ENCODE assay signal across 8 mouse cellular contexts in the genomic region with DNA sequence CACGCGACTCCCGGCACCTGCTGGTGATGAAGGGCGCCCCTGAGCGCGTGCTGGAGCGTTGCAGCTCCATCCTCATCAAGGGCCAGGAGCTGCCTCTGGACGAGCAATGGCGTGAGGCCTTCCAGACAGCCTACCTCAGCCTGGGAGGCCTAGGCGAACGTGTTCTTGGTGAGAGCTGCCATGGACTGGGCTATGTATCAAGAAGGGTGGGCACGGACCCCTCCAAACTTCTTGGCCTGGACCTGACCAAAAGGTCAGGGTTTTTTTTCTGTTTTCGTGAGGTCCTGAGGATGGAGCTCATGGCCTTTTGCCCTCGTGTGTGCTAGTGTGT. TPM values are rescaled to one million over a fixed set of nuclear protein-coding genes. Genes with fewer than 3 reads are reported as not detected.
DNase-seq lines count a peak whose midpoint lies in the region; ATAC-seq and TF ChIP-seq lines count a peak whose summit lies in the region.

No protein-coding gene starts in this region.

- peaks cover 20% of the 10 kb centered on the region; the same call in 1 of the 2 replicates for H3K27me3 ChIP-seq in lung, embryonic 14.5 days (ENCODE audit: insufficient read depth, low read length)
- H3K27me3 ChIP-seq in forebrain, embryonic 10.5 days (ENCODE audit: poor library complexity, severe bottlenecking): peaks cover 49% of the 10 kb centered on the region
- peaks cover 14% of the 10 kb centered on the region for H3K27me3 ChIP-seq in limb, embryonic 11.5 days (ENCODE audit: control insufficient read depth, insufficient read depth, low read length)
- H3K27me3 ChIP-seq in neural tube, embryonic 15.5 days (replicated peaks): peaks cover 43% of the 10 kb centered on the region

- H3K4me3 ChIP-seq in lung, embryonic 14.5 days (ENCODE audit: low read depth, low read length): peak overlapping the region; percentile 30
- peak overlapping the region; percentile 54 for H3K4me3 ChIP-seq in forebrain, embryonic 10.5 days
- H3K4me3 ChIP-seq in limb, embryonic 11.5 days (ENCODE audit: low read depth, low read length): peak overlapping the region; percentile 21; the same call in 1 of the 2 replicates
- peak overlapping the region; percentile 40 for H3K4me3 ChIP-seq in neural tube, embryonic 15.5 days (replicated peaks)

- H3K27ac ChIP-seq in lung, embryonic 14.5 days (ENCODE audit: low read depth): no peak overlapping the region
- peak overlapping the region; percentile 62; the same call in 1 of the 2 replicates for H3K27ac ChIP-seq in forebrain, embryonic 10.5 days
- H3K27ac ChIP-seq in limb, embryonic 11.5 days (replicated peaks; ENCODE audit: low read depth, low read length): no peak overlapping the region
- no peak overlapping the region for H3K27ac ChIP-seq in neural tube, embryonic 15.5 days (replicated peaks)

- no peak for ATAC-seq in lung, embryonic 14.5 days (ENCODE audit: insufficient read depth)
- ATAC-seq in limb, embryonic 11.5 days (ENCODE audit: insufficient number of reproducible peaks, low FRiP score, low TSS enrichment, low read depth): 0 out of 2 replicates have a peak, but pooled peaks have one; percentile 7
- ATAC-seq in neural tube, embryonic 15.5 days (ENCODE audit: low FRiP score): peak; percentile 67; the same call in 1 of the 2 replicates
- no peak for ATAC-seq in CD4-positive, CD25-positive, alpha-beta regulatory T cell, adult 4 months

- TF ChIP-seq CTCF in lung, embryonic 14.5 days (IDR thresholded peaks at IDR 0.05; ENCODE audit: low read depth): no peak

- H3K9me3 ChIP-seq in lung, embryonic 14.5 days (ENCODE audit: low read depth, low read length): no peaks in the 10 kb centered on the region
- no peaks in the 10 kb centered on the region for H3K9me3 ChIP-seq in forebrain, embryonic 10.5 days
- no peaks in the 10 kb centered on the region for H3K9me3 ChIP-seq in limb, embryonic 11.5 days (ENCODE audit: control insufficient read depth, low read length)
- H3K9me3 ChIP-seq in neural tube, embryonic 15.5 days (replicated peaks): no peaks in the 10 kb centered on the region

- H3K36me3 ChIP-seq in lung, embryonic 14.5 days (ENCODE audit: insufficient read depth): no peaks in the 10 kb centered on the region
- no peaks in the 10 kb centered on the region for H3K36me3 ChIP-seq in forebrain, embryonic 10.5 days (replicated peaks)
- no peaks in the 10 kb centered on the region for H3K36me3 ChIP-seq in limb, embryonic 11.5 days (ENCODE audit: control insufficient read depth, insufficient read depth, low read length)
- H3K36me3 ChIP-seq in neural tube, embryonic 15.5 days: no peaks in the 10 kb centered on the region

- no peak for DNase-seq in lung, embryonic 14.5 days
- DNase-seq in lung, adult 18-20 months: no peak
- no peak for DNase-seq in forebrain, embryonic 10.5 days (ENCODE audit: extremely low spot score, low spot score)
- DNase-seq in limb, embryonic 11.5 days (ENCODE audit: low spot score): no peak
- no peak for DNase-seq in embryo, embryonic 11 days
- DNase-seq in urinary bladder, postnatal 10 days (ENCODE audit: low spot score): no peak

- peaks cover 4% of the 10 kb centered on the region; the same call in 1 of the 2 replicates for H3K4me1 ChIP-seq in lung, embryonic 14.5 days (ENCODE audit: insufficient read depth)
- H3K4me1 ChIP-seq in forebrain, embryonic 10.5 days: peaks cover 14% of the 10 kb centered on the region
- no peaks in the 10 kb centered on the region for H3K4me1 ChIP-seq in limb, embryonic 11.5 days (ENCODE audit: control insufficient read depth, insufficient read depth, low read length)
- peaks cover 12% of the 10 kb centered on the region for H3K4me1 ChIP-seq in neural tube, embryonic 15.5 days

- no peak overlapping the region for H3K9ac ChIP-seq in lung, embryonic 14.5 days
- no peak overlapping the region for H3K9ac ChIP-seq in limb, embryonic 11.5 days (ENCODE audit: low read length)
- H3K9ac ChIP-seq in neural tube, embryonic 15.5 days (replicated peaks): peak overlapping the region; percentile 40

- peak overlapping the region; percentile 62 for H3K4me2 ChIP-seq in lung, embryonic 14.5 days
- H3K4me2 ChIP-seq in limb, embryonic 11.5 days (ENCODE audit: low read depth, severe bottlenecking): peak overlapping the region; percentile 52
- peak overlapping the region; percentile 67 for H3K4me2 ChIP-seq in neural tube, embryonic 15.5 days

- WGBS in lung, embryonic 14.5 days: 11% methylated on average over 14 of the region's 14 CpGs
- WGBS in forebrain, embryonic 10.5 days: 9% methylated on average over 14 of the region's 14 CpGs
- 11% methylated on average over 14 of the region's 14 CpGs for WGBS in limb, embryonic 11.5 days
- WGBS in neural tube, embryonic 15.5 days: 13% methylated on average over 14 of the region's 14 CpGs

RNA-seq across cellular contexts. Expression of gene Atp4a, which starts 5.7 kb away (rescaled TPM):
- polyA plus RNA-seq in lung, embryonic 14.5 days (2014; fragmentation: Nextera tagmentation; extraction: Ambion mirVana): 0.23 and 0.42 TPM in 2 replicates
- 1.1 and 1.4 TPM in 2 replicates for polyA plus RNA-seq in forebrain, embryonic 10.5 days (2016; fragmentation: Nextera tagmentation; extraction: Ambion mirVana)
- 0.28 and 0.41 TPM in 2 replicates for polyA plus RNA-seq in limb, embryonic 11.5 days (2014; fragmentation: Nextera tagmentation; extraction: Ambion mirVana)
- polyA plus RNA-seq in neural tube, embryonic 15.5 days (2015; fragmentation: Nextera tagmentation; extraction: Ambion mirVana): 2.8 and 3.2 TPM in 2 replicates
- not detected for polyA plus RNA-seq in CD4-positive, CD25-positive, alpha-beta regulatory T cell, adult 4 months (2017; shearing (Covaris generic))

RNA-seq across cellular contexts. Expression of gene Tmem147, which starts 11.7 kb away (rescaled TPM):
- polyA plus RNA-seq in lung, embryonic 14.5 days (2014; fragmentation: Nextera tagmentation; extraction: Ambion mirVana): 169 and 179 TPM in 2 replicates
- polyA plus RNA-seq in forebrain, embryonic 10.5 days (2016; fragmentation: Nextera tagmentation; extraction: Ambion mirVana): 154 and 158 TPM in 2 replicates
- 143 and 149 TPM in 2 replicates for polyA plus RNA-seq in limb, embryonic 11.5 days (2014; fragmentation: Nextera tagmentation; extraction: Ambion mirVana)
- 284 and 304 TPM in 2 replicates for polyA plus RNA-seq in neural tube, embryonic 15.5 days (2015; fragmentation: Nextera tagmentation; extraction: Ambion mirVana)
- 10 to 100 TPM; 60.5 to 65.0 TPM for polyA plus RNA-seq in CD4-positive, CD25-positive, alpha-beta regulatory T cell, adult 4 months (2017; shearing (Covaris generic))

RNA-seq across cellular contexts. Expression of gene 2200002J24Rik, which starts 19.0 kb away (rescaled TPM):
- polyA plus RNA-seq in lung, embryonic 14.5 days (2014; fragmentation: Nextera tagmentation; extraction: Ambion mirVana): 0.34 and 0.46 TPM in 2 replicates
- polyA plus RNA-seq in forebrain, embryonic 10.5 days (2016; fragmentation: Nextera tagmentation; extraction: Ambion mirVana): not detected in 2 replicates
- not detected in 2 replicates for polyA plus RNA-seq in limb, embryonic 11.5 days (2014; fragmentation: Nextera tagmentation; extraction: Ambion mirVana)
- 0.34 TPM in 1 of 2 replicates, not detected in the other for polyA plus RNA-seq in neural tube, embryonic 15.5 days (2015; fragmentation: Nextera tagmentation; extraction: Ambion mirVana)
- not detected for polyA plus RNA-seq in CD4-positive, CD25-positive, alpha-beta regulatory T cell, adult 4 months (2017; shearing (Covaris generic))

RNA-seq across cellular contexts. Expression of gene Gapdhs, which starts 25.8 kb away (rescaled TPM):
- polyA plus RNA-seq in lung, embryonic 14.5 days (2014; fragmentation: Nextera tagmentation; extraction: Ambion mirVana): 0.68 and 0.91 TPM in 2 replicates
- polyA plus RNA-seq in forebrain, embryonic 10.5 days (2016; fragmentation: Nextera tagmentation; extraction: Ambion mirVana): 0.16 and 0.48 TPM in 2 replicates
- polyA plus RNA-seq in limb, embryonic 11.5 days (2014; fragmentation: Nextera tagmentation; extraction: Ambion mirVana): 0.43 and 0.47 TPM in 2 replicates
- polyA plus RNA-seq in neural tube, embryonic 15.5 days (2015; fragmentation: Nextera tagmentation; extraction: Ambion mirVana): 0.73 and 1.0 TPM in 2 replicates
- not detected for polyA plus RNA-seq in CD4-positive, CD25-positive, alpha-beta regulatory T cell, adult 4 months (2017; shearing (Covaris generic))

RNA-seq across cellular contexts. Expression of gene Sbsn, which starts 33.6 kb away (rescaled TPM):
- polyA plus RNA-seq in lung, embryonic 14.5 days (2014; fragmentation: Nextera tagmentation; extraction: Ambion mirVana): 0.34 and 1.3 TPM in 2 replicates
- 0.73 and 1.0 TPM in 2 replicates for polyA plus RNA-seq in forebrain, embryonic 10.5 days (2016; fragmentation: Nextera tagmentation; extraction: Ambion mirVana)
- 0.27 and 1.3 TPM in 2 replicates for polyA plus RNA-seq in limb, embryonic 11.5 days (2014; fragmentation: Nextera tagmentation; extraction: Ambion mirVana)
- 1.6 and 2.0 TPM in 2 replicates for polyA plus RNA-seq in neural tube, embryonic 15.5 days (2015; fragmentation: Nextera tagmentation; extraction: Ambion mirVana)
- 1 to 10 TPM; 2.4 to 3.6 TPM for polyA plus RNA-seq in CD4-positive, CD25-positive, alpha-beta regulatory T cell, adult 4 months (2017; shearing (Covaris generic))

Comparison
In these comparisons a context has a peak if more than half of its experiments do, and no peak if none do; other contexts are left out.
1. ATAC-seq: peak in limb, embryonic 11.5 days (single experiment) and neural tube, embryonic 15.5 days (single experiment); none in lung, embryonic 14.5 days (single experiment) and CD4-positive, CD25-positive, alpha-beta regulatory T cell, adult 4 months (single experiment).
2. Peak in every context shown above with its lines, with median percentiles within 50 percentile points of each other: H3K4me2 ChIP-seq and H3K4me3 ChIP-seq.